Mouse (Mus musculus) CD8-positive naive resting alpha-beta T cell, adult 2 months (primary cell): ENCODE measurements around the gene Brcc3.

Experiments
- DNase-seq, 2 experiments: peaks; one replicate each; pipeline ENCODE4 v3.0.0; 2022; ENCODE audit warnings: low read depth in 2 of 2, low spot score in 2 of 2

Gene Brcc3

GRCm38 (mm10) chrX:75415936-75416785 lies at the start of gene Brcc3, which contains the start of the genes Cmc4 and Mtcp1:
Gene Brcc3, plus strand, starts transcription at chrX:75416628.
Gene Cmc4, minus strand, starts transcription at chrX:75416584.
Gene Mtcp1, minus strand, starts transcription at chrX:75416588.
- DNase-seq, result peak; percentile 79

- DNase-seq, result no peak
These were observed 46.2 kb upstream of the Brcc3 start for GRCm38 (mm10) chrX:75370197-75370596.

- no peak for DNase-seq
These were observed 43.6 kb upstream of the Brcc3 start for GRCm38 (mm10) chrX:75372666-75373425.

GRCm38 (mm10) chrX:75376815-75377214 lies 39.6 kb upstream of the Brcc3 start:
- DNase-seq, result no peak

- DNase-seq, result no peak
These were observed 35.3 kb upstream of the Brcc3 start for GRCm38 (mm10) chrX:75381176-75381575.

GRCm38 (mm10) chrX:75381699-75382098 lies 34.7 kb upstream of the Brcc3 start:
- no peak for DNase-seq

- peak; percentile 51 for DNase-seq
These were observed 34.1 kb upstream of the Brcc3 start, which contains the start of the genes Fundc2 and F8 for GRCm38 (mm10) chrX:75382195-75382771. Gene Fundc2, plus strand, starts transcription at chrX:75382399. Gene F8, minus strand, starts transcription at chrX:75382615.

GRCm38 (mm10) chrX:75399471-75399870 lies 17.0 kb upstream of the Brcc3 start:
- no peak for DNase-seq

GRCm38 (mm10) chrX:75402668-75403067 lies 13.8 kb upstream of the Brcc3 start:
- DNase-seq, result no peak

- no peak for DNase-seq
These were observed 13.1 kb upstream of the Brcc3 start for GRCm38 (mm10) chrX:75403350-75403749.

- DNase-seq, result no peak
These were observed 6.7 kb upstream of the Brcc3 start for GRCm38 (mm10) chrX:75409711-75410110.

- no peak for DNase-seq
These were observed 38.2 kb downstream of the Brcc3 start for GRCm38 (mm10) chrX:75454597-75454996.

- peak in 1 of 2 experiments; percentile 2 for DNase-seq
These were observed 58.8 kb downstream of the Brcc3 start for GRCm38 (mm10) chrX:75475182-75475644.

GRCm38 (mm10) chrX:75489886-75490285 lies 73.5 kb downstream of the Brcc3 start:
- DNase-seq, result no peak
